ENCODE assay signal across 10 mouse cellular contexts in genomic region chr5:36900189-36900619, GRCm38 (mm10). TPM values are rescaled to one million over a fixed set of nuclear protein-coding genes. Genes with fewer than 3 reads are reported as not detected.
DNase-seq lines count a peak whose midpoint lies in the region; ATAC-seq lines count a peak whose summit lies in the region.
"Had no signal": no experiment of that assay in that cellular context is flagged by ENCODE, and none has a peak within 500 bp of the region (broad histone marks: within the 10 kb centered on the region; RNA-seq: fewer than 3 reads in every experiment).

No protein-coding gene starts in this region.

- peak overlapping the region; percentile 56; the same call in 1 of the 2 replicates for H3K27ac ChIP-seq in forebrain, embryonic 15.5 days (replicated peaks)
- no peak overlapping the region for H3K27ac ChIP-seq in forebrain, embryonic 11.5 days (ENCODE audit: low read depth, low read length)
- no peak overlapping the region; the same call in 1 of the 2 replicates for H3K27ac ChIP-seq in midbrain, embryonic 14.5 days (replicated peaks; ENCODE audit: low read depth, low read length)
- no peak overlapping the region for H3K27ac ChIP-seq in midbrain, embryonic 10.5 days (replicated peaks)
- H3K27ac ChIP-seq: midbrain, embryonic 12.5 days had no signal

- no peaks in the 10 kb centered on the region for H3K36me3 ChIP-seq in forebrain, embryonic 15.5 days
- no peaks in the 10 kb centered on the region for H3K36me3 ChIP-seq in forebrain, embryonic 11.5 days (ENCODE audit: control insufficient read depth, insufficient read depth, low read length)
- H3K36me3 ChIP-seq in midbrain, embryonic 14.5 days (ENCODE audit: control insufficient read depth, insufficient read depth, low read length): no peaks in the 10 kb centered on the region
- H3K36me3 ChIP-seq in midbrain, embryonic 10.5 days: no peaks in the 10 kb centered on the region
- H3K36me3 ChIP-seq: midbrain, embryonic 12.5 days had no signal

- no peaks in the 10 kb centered on the region for H3K27me3 ChIP-seq in forebrain, embryonic 15.5 days
- no peaks in the 10 kb centered on the region for H3K27me3 ChIP-seq in forebrain, embryonic 11.5 days (ENCODE audit: control insufficient read depth, insufficient read depth, low read length)
- H3K27me3 ChIP-seq in midbrain, embryonic 14.5 days (ENCODE audit: control insufficient read depth, insufficient read depth, low read length): no peaks in the 10 kb centered on the region
- H3K27me3 ChIP-seq in midbrain, embryonic 10.5 days (ENCODE audit: low read depth, poor library complexity, severe bottlenecking): no peaks in the 10 kb centered on the region

- intact Hi-C loops in heart, postnatal 10 days (cut with DNase I): no loop called here

- no peak overlapping the region for H3K4me3 ChIP-seq in forebrain, embryonic 15.5 days
- H3K4me3 ChIP-seq in forebrain, embryonic 11.5 days (ENCODE audit: low read depth, low read length): no peak overlapping the region
- H3K4me3 ChIP-seq in midbrain, embryonic 14.5 days (replicated peaks; ENCODE audit: low read depth, low read length): no peak overlapping the region
- H3K4me3 ChIP-seq in midbrain, embryonic 10.5 days: no peak overlapping the region
- H3K4me3 ChIP-seq: midbrain, embryonic 12.5 days had no signal

- ATAC-seq in forebrain, embryonic 15.5 days (replicated peaks): 0 out of 2 replicates have a peak, but pooled peaks have one; percentile 17
- no peak for ATAC-seq in forebrain, embryonic 11.5 days (replicated peaks; ENCODE audit: low FRiP score)
- ATAC-seq in midbrain, embryonic 14.5 days (ENCODE audit: low FRiP score, low TSS enrichment): no peak

- peaks cover 30% of the 10 kb centered on the region for H3K4me1 ChIP-seq in forebrain, embryonic 15.5 days
- H3K4me1 ChIP-seq in forebrain, embryonic 11.5 days (replicated peaks; ENCODE audit: control insufficient read depth, insufficient read depth, low read length): no peaks in the 10 kb centered on the region; the same call in 1 of the 2 replicates
- H3K4me1 ChIP-seq in midbrain, embryonic 14.5 days (ENCODE audit: control insufficient read depth, insufficient read depth, low read length): peaks cover 3% of the 10 kb centered on the region
- no peaks in the 10 kb centered on the region for H3K4me1 ChIP-seq in midbrain, embryonic 10.5 days

- DNase-seq in forebrain, embryonic 11.5 days (ENCODE audit: low spot score): no peak
- DNase-seq in midbrain, embryonic 14.5 days: peak; percentile 50
- DNase-seq in midbrain, embryonic 10.5 days (ENCODE audit: low spot score): no peak
- peak; percentile 28 to 29 for DNase-seq in heart, postnatal 10 days
- DNase-seq in ovary, adult 18-20 months (ENCODE audit: low spot score): peak; percentile 72
- no peak for DNase-seq in thymus, postnatal 14 days
- DNase-seq in embryo, embryonic 10 days (ENCODE audit: low spot score): no peak

- 35% methylated on average over 6 of the region's 6 CpGs for WGBS in forebrain, embryonic 15.5 days
- whole genome bisulfite sequencing in forebrain, embryonic 11.5 days: 58% methylated on average over 6 of the region's 6 CpGs
- 50% methylated on average over 6 of the region's 6 CpGs for WGBS in midbrain, embryonic 14.5 days
- WGBS in midbrain, embryonic 10.5 days: 75% methylated on average over 6 of the region's 6 CpGs

- no peaks in the 10 kb centered on the region for H3K9me3 ChIP-seq in forebrain, embryonic 15.5 days
- H3K9me3 ChIP-seq in forebrain, embryonic 11.5 days (ENCODE audit: control insufficient read depth, low read length): no peaks in the 10 kb centered on the region
- H3K9me3 ChIP-seq in midbrain, embryonic 14.5 days (ENCODE audit: control insufficient read depth, low read length): no peaks in the 10 kb centered on the region
- H3K9me3 ChIP-seq in midbrain, embryonic 10.5 days (replicated peaks): no peaks in the 10 kb centered on the region
- H3K9me3 ChIP-seq: midbrain, embryonic 12.5 days had no signal

- no peak overlapping the region for H3K4me2 ChIP-seq in forebrain, embryonic 15.5 days (replicated peaks)
- H3K4me2 ChIP-seq in forebrain, embryonic 11.5 days (ENCODE audit: low read depth, low read length, severe bottlenecking): no peak overlapping the region
- H3K4me2 ChIP-seq in midbrain, embryonic 14.5 days (ENCODE audit: low read length): no peak overlapping the region
- H3K4me2 ChIP-seq: midbrain, embryonic 12.5 days had no signal

- no peak overlapping the region for H3K9ac ChIP-seq in forebrain, embryonic 15.5 days (replicated peaks)
- no peak overlapping the region for H3K9ac ChIP-seq in forebrain, embryonic 11.5 days (ENCODE audit: low read length)
- no peak overlapping the region for H3K9ac ChIP-seq in midbrain, embryonic 14.5 days (replicated peaks; ENCODE audit: low read length)
- H3K9ac ChIP-seq: midbrain, embryonic 12.5 days had no signal

RNA-seq across cellular contexts. Expression of gene Ppp2r2c, which starts 31.9 kb away (rescaled TPM):
- polyA plus RNA-seq in forebrain, embryonic 15.5 days (2015; fragmentation: Nextera tagmentation; extraction: Ambion mirVana): 30.0 and 33.2 TPM in 2 replicates
- polyA plus RNA-seq in forebrain, embryonic 11.5 days (2014; fragmentation: Nextera tagmentation; extraction: Ambion mirVana): 1.0 and 1.4 TPM in 2 replicates
- polyA plus RNA-seq in midbrain, embryonic 14.5 days (2014; fragmentation: Nextera tagmentation; extraction: Ambion mirVana): 38.3 and 44.6 TPM in 2 replicates
- 0.48 and 0.83 TPM in 2 replicates for polyA plus RNA-seq in midbrain, embryonic 10.5 days (2016; fragmentation: Nextera tagmentation; extraction: Ambion mirVana)
- under 1 TPM; 0.19 to 0.25 TPM for total RNA-seq in heart, postnatal 10 days (2021)
- polyA plus RNA-seq: heart, embryonic 14.5 days had no signal

Comparison
In these comparisons a context has a peak if more than half of its experiments do, and no peak if none do; other contexts are left out.
1. DNase-seq: peak in midbrain, embryonic 14.5 days (single experiment), heart, postnatal 10 days (2 of 2) and ovary, adult 18-20 months (single experiment); none in forebrain, embryonic 11.5 days (single experiment), midbrain, embryonic 10.5 days (single experiment), thymus, postnatal 14 days (single experiment) and embryo, embryonic 10 days (single experiment).
2. RNA of gene Ppp2r2c, which starts 31.9 kb away (polyA plus RNA-seq): 38.3 to 44.6 TPM in midbrain, embryonic 14.5 days and 30.0 to 33.2 TPM in forebrain, embryonic 15.5 days; 1.0 to 1.4 TPM in forebrain, embryonic 11.5 days and 0.48 to 0.83 TPM in midbrain, embryonic 10.5 days; every median in the first group is over 10 times any median in the second.